Mouse (Mus musculus) kidney, adult 11 months (tissue): ENCODE results near the gene Olfr855.

ENCODE experiments used
- DNase-seq: peaks from one replicate; pipeline ENCODE4 v3.0.0; 2022

Olfr855 gene

GRCm38 (mm10) chr9:19582317-19582716 is at the start of gene Olfr855:
Gene Olfr855, plus strand, starts transcription at chr9:19582617.
- no peak for DNase-seq

GRCm38 (mm10) chr9:19540976-19541375 is 41.4 kb upstream of the Olfr855 start, which contains the start of gene Olfr853:
Gene Olfr853, minus strand, starts transcription at chr9:19541076.
- DNase-seq, result no peak

GRCm38 (mm10) chr9:19567282-19567681 is 15.1 kb upstream of the Olfr855 start, which contains the start of gene Olfr854:
Gene Olfr854, minus strand, starts transcription at chr9:19567382.
- DNase-seq, result no peak

GRCm38 (mm10) chr9:19621297-19621696 is 38.9 kb downstream of the Olfr855 start:
- DNase-seq, result no peak

- DNase-seq, result peak; percentile 98
These were observed 39.7 kb downstream of the Olfr855 start, which contains the start of gene Zfp317 for GRCm38 (mm10) chr9:19621843-19622822. Gene Zfp317, plus strand, starts transcription at chr9:19622102.

GRCm38 (mm10) chr9:19629574-19629973 is 47.2 kb downstream of the Olfr855 start:
- no peak for DNase-seq
